Mouse (Mus musculus) limb, embryonic 12.5 days (tissue): Measurements from ENCODE around the gene Wdr75. TPM values are rescaled to one million over a fixed set of nuclear protein-coding genes. Genes with fewer than 3 reads are reported as not detected.

Experiments used
- ATAC-seq: fragments of 200-750 bp; cut with Nextera tagmentation; 2 replicates; pipeline ENCODE4 v1.8.0; 2017; ENCODE audit warnings: low read depth, moderate TSS enrichment; ENCODE audit not compliant: insufficient number of reproducible peaks, insufficient read depth, low FRiP score, low TSS enrichment
- H3K27ac ChIP-seq: fragments of 300-500 bp; sonication (generic); 2 replicates; pipeline ENCODE4 v1.5.1; 2016; ENCODE audit warnings: mild to moderate bottlenecking, moderate library complexity
- H3K27me3 ChIP-seq: fragments of 300-500 bp; sonication (generic); 2 replicates; pipeline ENCODE4 v1.6.1; 2016; ENCODE audit warnings: mild to moderate bottlenecking, moderate library complexity
- H3K36me3 ChIP-seq: fragments of 300-500 bp; sonication (generic); 2 replicates; pipeline ENCODE4 v1.6.1; 2016; ENCODE audit warnings: mild to moderate bottlenecking, moderate library complexity
- H3K4me1 ChIP-seq: fragments of 300-500 bp; sonication (generic); replicated peaks from 2 replicates; pipeline ENCODE4 v1.6.1; 2016
- H3K4me2 ChIP-seq: fragments of 300-500 bp; sonication (generic); 2 replicates; pipeline ENCODE4 v1.6.1; 2016; ENCODE audit warnings: mild to moderate bottlenecking, moderate library complexity
- H3K4me3 ChIP-seq: fragments of 300-500 bp; sonication (generic); replicated peaks from 2 replicates; pipeline ENCODE4 v1.5.1; 2016; ENCODE audit warnings: mild to moderate bottlenecking
- H3K9ac ChIP-seq: fragments of 300-500 bp; sonication (generic); replicated peaks from 2 replicates; pipeline ENCODE4 v1.6.1; 2016; ENCODE audit warnings: mild to moderate bottlenecking, moderate library complexity
- H3K9me3 ChIP-seq: fragments of 300-500 bp; sonication (generic); 2 replicates; pipeline ENCODE4 v1.6.1; 2016; ENCODE audit warnings: mild to moderate bottlenecking, moderate library complexity
- WGBS: fragments of 180-500 bp; shearing (Covaris S2); methylation state at CpG from one replicate; pipeline ENCODE4 v1.1.7; 2016; 5-methylcytosine and 5-hydroxymethylcytosine counted together
- polyA plus RNA-seq: library from polyadenylated mRNA; unstranded; fragments of >200 nt; fragmentation: Nextera tagmentation; extraction: Ambion mirVana; gene quantifications from 2 replicates; pipeline ENCODE4 v1.2.1, GENCODE M21; 2016

Gene Wdr75
- polyA plus RNA-seq, 1 experiment from 2014 or later, result 82.6 TPM

DNA sequence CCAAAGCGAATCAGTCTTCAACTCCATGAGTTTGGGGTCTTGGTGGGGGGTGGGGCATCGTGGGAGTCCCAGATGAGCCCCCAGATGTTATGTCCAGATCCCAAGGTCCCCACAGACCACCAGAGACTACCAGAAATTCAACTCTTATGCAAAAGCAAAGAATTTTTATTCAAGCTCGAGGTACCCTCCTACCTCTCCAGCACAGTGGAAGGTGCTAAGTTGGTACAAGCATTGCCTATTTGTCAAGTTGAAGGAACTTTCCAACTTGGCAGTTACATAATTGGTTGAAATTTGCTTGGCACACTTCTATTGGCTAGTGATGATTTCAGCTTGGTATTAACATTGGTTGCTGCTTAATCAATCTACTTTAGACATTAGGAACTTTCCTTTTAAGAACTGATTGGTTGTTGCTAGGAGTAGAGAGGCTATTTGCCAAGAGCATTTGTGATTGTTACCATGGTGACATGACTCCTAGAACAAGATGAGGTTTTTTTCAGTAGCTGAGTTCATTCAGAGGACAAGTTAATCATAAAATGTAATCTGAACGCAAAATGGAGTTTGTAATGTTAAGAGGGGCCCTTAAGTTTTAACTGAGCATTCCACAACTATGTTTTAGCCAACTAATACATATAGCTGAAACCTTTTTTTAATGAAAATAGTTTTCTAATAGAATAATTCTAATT lies 14.2 kb upstream of the Wdr75 start:
- no peaks in the 10 kb centered on the region for H3K36me3 ChIP-seq
- no peak for ATAC-seq

DNA sequence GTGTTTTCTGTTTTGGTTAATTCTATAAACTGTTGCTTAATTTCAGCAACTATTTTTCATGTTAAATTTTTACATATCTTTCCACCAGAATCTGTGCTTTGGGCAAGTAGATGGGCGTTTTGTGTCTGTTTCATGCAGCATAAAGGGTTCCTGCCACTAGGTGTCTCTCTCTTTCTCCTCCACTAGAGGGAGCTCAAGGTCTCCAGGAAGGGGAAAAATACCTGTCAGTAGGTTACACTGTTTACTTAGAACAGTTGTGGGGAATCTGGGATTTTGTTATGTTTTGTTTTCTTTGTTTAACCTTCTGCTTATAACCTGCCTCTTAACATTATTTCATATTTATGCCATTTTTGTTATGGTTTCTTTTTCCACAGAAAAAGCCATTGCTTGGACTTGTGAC lies 21.9 kb downstream of the Wdr75 start:
- Histone ChIP-seq H3K9ac (no peak overlapping the region), H3K4me3 (no peak overlapping the region), H3K27ac (no peak overlapping the region), H3K27me3 (no peaks in the 10 kb centered on the region), H3K36me3 (peaks cover 87% of the 10 kb centered on the region), H3K4me1 (no peaks in the 10 kb centered on the region), H3K9me3 (no peaks in the 10 kb centered on the region), H3K4me2 (no peak overlapping the region)
- ATAC-seq, result no peak
- 15% methylated on average over 1 of the region's 1 CpGs for WGBS

More for the DNA sequence above, 14.2 kb upstream of the Wdr75 start:
- Histone ChIP-seq H3K27me3 (no peaks in the 10 kb centered on the region), H3K9ac (no peak overlapping the region), H3K4me2 (no peak overlapping the region), H3K4me3 (no peak overlapping the region), H3K4me1 (no peaks in the 10 kb centered on the region), H3K9me3 (no peaks in the 10 kb centered on the region), H3K27ac (no peak overlapping the region)
- 77% methylated on average over 4 of the region's 4 CpGs for WGBS

DNA sequence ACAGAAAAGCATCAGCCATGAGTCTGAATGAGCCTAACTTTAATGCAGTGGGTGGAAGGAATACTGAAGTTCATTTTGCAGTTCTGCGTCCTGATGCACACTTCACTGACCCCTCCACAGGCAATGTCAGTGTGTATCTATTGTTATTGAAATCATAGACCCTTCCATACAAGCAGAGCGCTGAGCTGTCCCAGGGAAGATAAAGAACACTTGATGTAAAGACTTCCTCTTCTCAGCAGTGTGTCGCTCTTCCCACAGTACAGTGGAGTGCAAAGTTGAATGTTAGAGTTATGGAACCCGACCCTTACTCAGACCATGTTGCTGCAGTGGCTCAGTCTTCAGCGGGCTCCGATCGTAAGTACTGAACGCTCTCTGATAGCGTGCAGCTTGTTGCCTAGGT lies 23.6 kb downstream of the Wdr75 start:
- H3K9me3 ChIP-seq, result no peaks in the 10 kb centered on the region
- H3K9ac ChIP-seq, result no peak overlapping the region
- H3K4me2 ChIP-seq, result no peak overlapping the region
- H3K27me3 ChIP-seq, result no peaks in the 10 kb centered on the region
- WGBS, result 94% methylated on average over 9 of the region's 9 CpGs
- H3K4me3 ChIP-seq, result no peak overlapping the region
- no peaks in the 10 kb centered on the region for H3K4me1 ChIP-seq
- ATAC-seq, result no peak
- peaks cover 86% of the 10 kb centered on the region for H3K36me3 ChIP-seq
- H3K27ac ChIP-seq, result no peak overlapping the region

DNA sequence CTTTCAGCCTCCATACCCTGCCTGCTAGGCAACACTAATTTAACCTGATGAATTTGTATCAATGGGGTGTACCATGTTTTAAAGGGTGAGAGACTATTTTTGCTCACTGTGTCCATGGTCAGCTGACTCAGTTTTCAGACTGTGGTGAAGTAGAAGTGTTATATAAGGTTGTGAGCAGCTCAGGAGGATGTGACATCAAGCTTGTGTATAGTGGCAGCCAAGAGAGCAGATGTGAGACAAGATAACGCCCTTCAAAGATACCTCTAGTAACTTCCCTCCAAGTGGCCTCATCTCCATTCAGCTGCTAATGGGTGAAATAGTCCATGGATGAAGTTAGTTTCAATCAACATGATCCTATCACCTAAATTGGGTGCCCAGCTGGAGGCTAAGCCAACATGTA lies 29.5 kb downstream of the Wdr75 start:
- Histone ChIP-seq H3K9me3 (no peaks in the 10 kb centered on the region), H3K36me3 (peaks cover 50% of the 10 kb centered on the region), H3K4me1 (no peaks in the 10 kb centered on the region), H3K27ac (no peak overlapping the region), H3K27me3 (no peaks in the 10 kb centered on the region), H3K4me3 (no peak overlapping the region), H3K9ac (no peak overlapping the region), H3K4me2 (no peak overlapping the region)
- no peak for ATAC-seq
- WGBS, result 83% methylated on average over 1 of the region's 1 CpGs

DNA sequence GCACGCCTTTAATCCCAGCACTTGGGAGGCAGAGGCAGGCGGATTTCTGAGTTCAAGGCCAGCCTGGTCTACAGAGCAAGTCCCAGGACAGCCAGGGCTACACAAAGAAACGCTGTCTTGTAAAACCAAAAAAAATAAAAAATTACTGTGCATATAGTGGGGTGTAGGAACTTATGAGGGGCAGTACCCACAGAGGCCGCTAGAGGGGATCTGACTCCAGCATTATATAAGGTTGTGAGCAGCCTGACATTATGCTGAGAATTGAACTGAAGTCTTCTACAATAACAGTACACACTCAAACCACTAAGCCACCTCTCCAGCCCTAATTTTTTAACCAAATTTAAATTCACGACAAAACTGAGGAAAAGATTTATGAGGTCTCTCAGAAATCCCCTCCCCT lies 30.2 kb downstream of the Wdr75 start:
- Histone ChIP-seq H3K4me3 (no peak overlapping the region), H3K4me2 (no peak overlapping the region), H3K4me1 (no peaks in the 10 kb centered on the region), H3K27me3 (no peaks in the 10 kb centered on the region), H3K9me3 (no peaks in the 10 kb centered on the region), H3K9ac (no peak overlapping the region), H3K36me3 (peaks cover 44% of the 10 kb centered on the region), H3K27ac (no peak overlapping the region)
- peak; percentile 66; the same call in 1 of the 2 replicates for ATAC-seq
- WGBS, result 57% methylated on average over 5 of the region's 5 CpGs

DNA sequence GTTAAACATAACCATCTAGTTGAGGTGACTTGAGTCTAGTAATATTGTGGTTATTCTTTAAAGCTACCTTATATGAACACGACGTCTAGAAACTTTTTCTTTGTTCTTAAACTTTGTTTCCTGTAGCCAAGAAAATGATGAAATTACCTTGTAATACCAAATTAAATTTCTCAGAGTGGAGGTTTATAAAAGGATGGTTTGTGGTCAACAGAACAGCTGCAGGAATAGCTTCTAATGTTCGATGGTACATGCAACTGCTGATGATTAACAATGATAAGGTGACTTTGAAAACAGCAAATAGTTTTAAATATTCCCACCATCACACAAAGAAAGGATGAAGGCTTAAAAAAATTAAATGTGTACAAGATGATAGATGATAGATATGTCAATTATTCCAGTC lies 30.7 kb downstream of the Wdr75 start:
- no peaks in the 10 kb centered on the region for H3K9me3 ChIP-seq
- H3K27ac ChIP-seq, result no peak overlapping the region
- no peak overlapping the region for H3K9ac ChIP-seq
- no peak overlapping the region for H3K4me2 ChIP-seq
- peaks cover 40% of the 10 kb centered on the region for H3K36me3 ChIP-seq
- no peak overlapping the region for H3K4me3 ChIP-seq
- 96% methylated on average over 3 of the region's 3 CpGs for WGBS
- no peak for ATAC-seq
- no peaks in the 10 kb centered on the region for H3K4me1 ChIP-seq
- H3K27me3 ChIP-seq, result no peaks in the 10 kb centered on the region

DNA sequence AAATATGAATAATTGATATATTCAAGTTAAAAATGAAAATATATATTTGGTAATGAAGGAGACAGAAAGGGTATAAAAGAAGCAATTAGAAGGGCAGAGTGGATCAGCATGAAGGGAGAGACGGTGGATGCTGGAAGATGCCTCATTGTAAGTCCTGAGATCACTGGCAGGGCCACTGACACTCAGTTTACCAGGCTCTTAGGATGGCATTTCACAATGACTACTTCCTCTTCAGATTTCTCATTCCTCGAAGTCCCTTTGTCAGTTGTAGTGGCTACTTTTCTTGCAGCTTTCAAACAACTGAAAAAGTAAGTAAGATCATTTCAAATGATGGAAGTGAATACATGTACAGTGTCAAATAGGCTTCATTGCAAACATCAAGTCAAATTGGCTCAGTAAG lies 31.2 kb downstream of the Wdr75 start:
- no peak overlapping the region for H3K4me2 ChIP-seq
- H3K27me3 ChIP-seq, result no peaks in the 10 kb centered on the region
- no peak for ATAC-seq
- no peaks in the 10 kb centered on the region for H3K9me3 ChIP-seq
- peaks cover 35% of the 10 kb centered on the region for H3K36me3 ChIP-seq
- H3K9ac ChIP-seq, result no peak overlapping the region
- 88% methylated on average over 2 of the region's 2 CpGs for WGBS
- H3K4me1 ChIP-seq, result no peaks in the 10 kb centered on the region
- H3K27ac ChIP-seq, result no peak overlapping the region
- no peak overlapping the region for H3K4me3 ChIP-seq

DNA sequence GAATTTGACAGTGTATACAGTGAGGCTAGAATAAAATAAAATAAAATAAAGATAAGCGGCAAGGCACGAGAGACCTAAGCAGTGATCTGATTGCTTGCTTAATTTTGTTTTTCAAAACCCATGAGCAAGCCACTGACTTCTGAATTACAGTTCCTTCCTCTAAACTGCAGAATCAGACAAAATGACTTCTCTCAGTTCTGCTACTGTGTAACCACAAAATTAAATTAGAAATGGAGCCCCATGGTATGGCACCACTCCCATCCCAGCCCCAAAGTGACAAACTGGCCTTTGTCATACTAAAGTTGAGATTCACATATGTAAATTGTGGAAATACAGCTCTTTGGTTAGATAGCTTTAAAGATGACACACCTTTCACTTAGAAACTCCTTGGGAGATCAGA lies 31.8 kb downstream of the Wdr75 start:
- ATAC-seq, result no peak
- H3K4me1 ChIP-seq, result no peaks in the 10 kb centered on the region
- no peaks in the 10 kb centered on the region for H3K9me3 ChIP-seq
- peaks cover 29% of the 10 kb centered on the region for H3K36me3 ChIP-seq
- H3K4me2 ChIP-seq, result no peak overlapping the region
- no peak overlapping the region for H3K4me3 ChIP-seq
- H3K27me3 ChIP-seq, result no peaks in the 10 kb centered on the region
- no peak overlapping the region for H3K27ac ChIP-seq
- no peak overlapping the region for H3K9ac ChIP-seq
- 91% methylated on average over 2 of the region's 2 CpGs for WGBS

DNA sequence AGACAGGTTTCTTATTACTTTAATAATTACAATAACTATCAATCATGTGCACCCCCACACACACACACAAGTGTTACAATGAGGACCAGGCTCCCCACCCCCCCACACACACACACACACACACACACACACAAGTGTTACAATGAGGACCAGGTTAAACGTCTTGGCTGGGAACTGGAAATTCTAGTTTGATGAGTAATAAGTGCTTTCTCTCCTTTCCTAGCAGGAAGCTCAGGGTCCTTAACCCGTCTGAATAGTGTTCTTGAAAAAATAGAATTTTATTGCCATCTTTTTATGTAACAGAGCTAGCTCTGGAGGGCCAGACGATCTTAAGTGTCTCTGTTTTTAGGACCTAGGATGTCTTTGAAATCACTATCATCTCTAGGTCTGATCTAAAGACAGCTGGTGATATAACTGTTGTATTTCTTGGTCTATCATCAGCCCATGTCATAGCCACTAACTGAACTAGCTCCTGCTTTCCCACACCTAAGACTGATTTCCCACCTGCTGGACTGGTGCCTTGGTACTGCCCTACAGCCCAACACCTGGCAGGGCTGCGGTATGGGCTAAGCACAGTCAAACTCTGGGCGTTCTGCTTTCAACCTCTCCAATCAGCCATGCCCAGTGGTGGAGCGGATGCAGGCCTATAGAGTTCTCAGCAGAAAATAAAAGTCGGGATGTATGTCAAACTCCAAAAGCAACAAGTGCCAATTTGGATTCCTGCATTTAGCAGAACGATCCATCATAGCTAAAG lies 35.7 kb downstream of the Wdr75 start:
- H3K4me3 ChIP-seq, result no peak overlapping the region
- no peaks in the 10 kb centered on the region for H3K4me1 ChIP-seq
- H3K9ac ChIP-seq, result no peak overlapping the region
- no peaks in the 10 kb centered on the region for H3K9me3 ChIP-seq
- ATAC-seq, result no peak
- no peaks in the 10 kb centered on the region for H3K36me3 ChIP-seq
- no peak overlapping the region for H3K27ac ChIP-seq
- H3K27me3 ChIP-seq, result no peaks in the 10 kb centered on the region
- 80% methylated on average over 8 of the region's 8 CpGs for WGBS
- H3K4me2 ChIP-seq, result no peak overlapping the region

DNA sequence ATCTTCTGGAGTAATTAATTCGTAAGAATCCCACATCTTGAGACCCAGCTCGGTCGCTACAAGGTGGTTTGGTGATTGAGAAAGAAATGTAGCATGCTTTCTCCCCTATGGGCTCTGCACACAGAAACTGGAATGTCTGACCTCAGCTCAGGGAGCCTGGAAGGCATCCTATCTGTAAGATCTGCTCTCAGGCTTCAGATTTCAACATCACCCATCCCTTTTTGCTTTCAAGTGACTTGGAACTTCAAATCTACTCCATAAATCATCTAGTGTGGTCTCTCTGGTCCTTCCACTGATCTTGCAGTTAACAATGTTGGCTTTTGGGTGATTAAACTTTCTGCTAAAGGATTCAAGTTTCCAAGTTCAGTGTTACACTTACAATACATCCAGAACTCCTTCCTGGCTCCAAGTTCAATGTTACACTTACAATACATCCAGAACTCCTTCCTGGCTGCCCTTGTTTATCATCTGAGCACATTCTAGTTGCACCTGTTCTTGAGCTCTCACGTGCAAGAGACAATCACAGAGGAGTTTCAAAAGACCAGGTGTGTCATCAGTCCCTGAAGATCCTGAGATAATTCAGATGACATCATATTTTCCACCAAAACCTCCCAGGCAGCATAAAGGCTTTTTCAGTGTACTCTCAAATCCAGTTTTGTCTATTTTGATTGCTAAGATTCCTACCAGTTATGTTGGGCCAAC lies 40.5 kb downstream of the Wdr75 start:
- Histone ChIP-seq H3K9ac (no peak overlapping the region), H3K27ac (no peak overlapping the region), H3K4me3 (no peak overlapping the region), H3K4me2 (no peak overlapping the region), H3K4me1 (no peaks in the 10 kb centered on the region), H3K9me3 (no peaks in the 10 kb centered on the region), H3K27me3 (no peaks in the 10 kb centered on the region), H3K36me3 (no peaks in the 10 kb centered on the region)
- no peak for ATAC-seq
- 72% methylated on average over 4 of the region's 4 CpGs for WGBS

DNA sequence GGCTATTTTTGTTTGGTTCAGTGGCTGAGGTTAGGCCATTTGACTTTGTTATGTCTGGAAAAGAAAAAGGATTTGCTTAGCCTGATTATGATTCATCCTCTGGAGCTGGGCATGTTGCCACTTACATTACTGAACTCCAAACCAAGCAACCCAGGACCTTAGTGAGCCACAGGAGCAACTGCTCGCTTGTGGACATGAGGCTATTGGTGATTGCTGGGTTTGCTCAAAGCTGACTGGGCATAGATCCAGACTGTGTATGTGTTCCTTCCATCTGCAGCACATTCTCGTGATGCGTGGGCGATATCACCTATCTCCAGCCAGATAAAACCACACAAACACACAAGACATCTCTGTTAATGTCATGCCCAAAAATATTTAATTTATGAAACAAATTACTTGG lies 42.8 kb downstream of the Wdr75 start:
- Histone ChIP-seq H3K9ac (no peak overlapping the region), H3K36me3 (no peaks in the 10 kb centered on the region), H3K9me3 (no peaks in the 10 kb centered on the region), H3K27me3 (no peaks in the 10 kb centered on the region), H3K27ac (no peak overlapping the region), H3K4me2 (no peak overlapping the region), H3K4me3 (no peak overlapping the region), H3K4me1 (no peaks in the 10 kb centered on the region)
- no peak for ATAC-seq
- 89% methylated on average over 4 of the region's 4 CpGs for WGBS
